Mouse (Mus musculus): ENCODE results near the gene Ccdc88c. TPM values are rescaled to one million over a fixed set of nuclear protein-coding genes. Genes with fewer than 3 reads are reported as not detected.
A peak's percentile ranks its signal among the peaks of the same experiment; 100 is the strongest.

Gene Ccdc88c
- total RNA-seq, 2 experiments from 2014 or later, result 21.9 to 25.5 TPM

DNA sequence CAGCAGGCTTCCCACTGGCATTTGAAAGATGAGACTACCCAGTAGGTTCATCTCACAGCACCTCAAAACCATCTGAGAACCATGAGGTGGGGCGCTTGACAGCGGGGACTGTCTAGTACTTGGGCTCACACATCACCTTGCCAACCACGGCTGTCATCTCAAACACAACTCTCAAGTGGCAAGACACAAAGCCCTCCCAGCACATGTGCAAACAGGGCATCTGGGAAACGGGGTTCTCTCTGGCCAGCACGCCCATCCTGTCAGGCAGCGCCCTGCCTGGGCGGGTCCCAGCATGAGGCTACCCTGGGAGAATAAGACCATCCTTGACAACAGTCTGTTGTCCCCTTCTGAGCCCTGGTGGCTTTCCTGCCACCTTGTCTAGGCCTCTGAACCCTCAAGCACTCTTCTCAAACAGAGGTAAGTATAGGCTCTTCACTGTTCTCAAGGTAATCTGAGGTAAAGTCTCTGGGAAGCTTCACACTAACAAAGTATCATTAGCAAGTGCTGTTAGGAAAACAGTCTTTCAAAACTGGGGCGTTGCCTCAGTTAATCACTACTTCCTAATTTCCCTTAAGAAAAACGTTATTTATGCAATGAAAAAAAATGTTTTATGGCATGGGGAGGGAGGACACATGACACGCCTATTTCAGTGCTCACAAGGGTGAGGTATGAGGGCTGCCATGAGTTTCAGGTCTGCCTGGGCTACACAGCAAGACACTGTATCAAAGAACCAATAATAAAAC, 43.6 kb downstream of the Ccdc88c start:
- intact Hi-C loops (cut with DNase I), result no loop called here
- no peak for DNase-seq (ENCODE audit: low spot score in 2 of 2)

GRCm38 (mm10) chr12:100983565-100983964, 45.3 kb downstream of the Ccdc88c start:
- intact Hi-C loops (cut with DNase I), result no loop called here

DNA sequence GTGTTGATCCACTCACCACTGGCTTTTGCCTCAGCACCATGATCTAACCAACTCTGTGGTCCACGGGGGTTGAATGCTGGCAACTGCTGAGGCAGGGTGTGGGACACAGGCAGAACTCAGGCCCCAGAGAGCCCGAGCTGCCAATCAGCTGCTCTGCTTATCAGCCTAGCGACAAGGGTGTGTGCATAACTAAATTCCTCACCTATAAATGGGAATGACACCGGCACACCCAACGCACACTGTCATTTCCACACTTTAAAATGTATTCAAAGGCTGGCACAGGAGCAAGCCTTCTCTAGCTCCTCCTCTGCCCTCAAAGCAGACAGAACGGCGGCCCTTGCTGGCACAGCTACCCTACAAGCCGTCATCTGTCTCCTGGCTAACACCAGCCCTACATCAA, 46.6 kb downstream of the Ccdc88c start:
- no peak for DNase-seq (ENCODE audit: low spot score in 2 of 2)
- intact Hi-C loops (cut with DNase I), result no loop called here

More at GRCm38 (mm10) chr12:100983565-100983964, 45.3 kb downstream of the Ccdc88c start:
- DNase-seq (ENCODE audit: low spot score in 2 of 2), result peak in 1 of 2 experiments; percentile 38

DNA sequence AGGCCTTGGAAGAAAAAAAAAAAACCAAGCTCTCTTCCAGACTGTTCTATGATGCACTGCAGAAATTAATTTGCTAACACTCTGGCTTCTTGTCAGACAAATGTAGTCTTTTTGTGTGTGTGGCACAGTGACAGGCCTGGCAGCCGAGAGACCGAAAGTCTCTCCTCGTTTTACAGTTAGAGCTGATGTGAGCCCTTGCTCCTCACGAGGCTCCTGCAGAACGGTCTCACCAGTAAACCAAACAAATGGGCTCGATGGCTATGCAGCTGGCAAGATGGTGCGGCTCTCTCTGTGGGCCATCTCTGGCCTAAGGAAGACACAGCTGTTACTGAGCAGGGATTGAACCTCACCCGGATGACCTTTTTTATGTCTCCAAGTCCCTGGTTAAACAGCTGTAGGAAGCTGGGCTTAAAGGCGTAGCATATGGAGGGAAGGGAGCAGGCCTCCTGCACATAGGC, 48.3 kb downstream of the Ccdc88c start:
- peak in 1 of 2 experiments; percentile 62 for DNase-seq (ENCODE audit: low spot score in 2 of 2)
- intact Hi-C loops (cut with DNase I), result no loop called here

- DNase-seq (ENCODE audit: low spot score in 2 of 2), result peak in 1 of 2 experiments; percentile 62
- intact Hi-C loops (cut with DNase I), result no loop called here
These were observed 49.2 kb downstream of the Ccdc88c start for GRCm38 (mm10) chr12:100979616-100980015.

GRCm38 (mm10) chr12:100977958-100978725, 50.7 kb downstream of the Ccdc88c start:
- no peak for DNase-seq (ENCODE audit: low spot score in 2 of 2)
- intact Hi-C loops (cut with DNase I), result no loop called here

DNA sequence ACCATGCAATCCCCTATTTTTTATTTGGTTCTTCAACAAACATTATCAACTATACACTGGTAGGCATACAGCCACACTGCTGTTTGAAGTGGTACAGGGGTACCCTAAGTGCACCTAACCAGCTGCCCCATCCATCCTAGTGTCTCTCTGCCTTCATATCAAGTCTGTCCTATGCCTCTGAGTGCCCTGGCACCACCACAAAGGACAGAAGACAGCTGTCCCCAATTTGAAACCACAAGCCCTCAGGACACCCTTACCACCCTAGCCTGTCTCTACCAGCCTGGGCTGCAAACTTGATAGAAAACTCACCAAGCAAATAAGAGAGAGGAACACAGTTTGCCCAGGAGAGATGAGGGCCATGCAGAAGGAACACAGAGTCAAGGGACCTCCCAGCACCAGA, 51.3 kb downstream of the Ccdc88c start:
- intact Hi-C loops (cut with DNase I), result no loop called here
- DNase-seq (ENCODE audit: low spot score in 2 of 2), result no peak

DNA sequence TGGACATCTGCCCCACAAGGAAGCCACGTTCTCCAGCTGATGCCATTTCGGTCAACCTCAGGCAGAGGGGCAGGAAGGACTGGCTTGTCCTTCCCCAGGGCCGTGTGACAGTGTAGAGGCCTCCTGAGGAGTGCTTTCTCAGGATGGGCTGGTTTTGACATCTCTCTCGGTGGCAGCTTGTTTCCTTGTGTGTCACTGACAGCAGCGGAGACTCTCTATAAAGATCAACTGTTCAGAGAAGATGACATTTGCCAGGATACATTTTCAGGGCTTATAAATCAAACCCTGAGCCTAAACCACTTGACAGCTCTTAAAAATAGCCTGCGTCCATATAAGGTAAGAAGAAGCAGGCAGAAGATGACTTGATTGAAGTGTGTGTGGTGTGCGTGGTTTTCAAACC, 59.0 kb downstream of the Ccdc88c start:
- intact Hi-C loops (cut with DNase I), result no loop called here
- no peak for DNase-seq (ENCODE audit: low spot score in 2 of 2)

- intact Hi-C loops (cut with DNase I), result no loop called here
- no peak for DNase-seq (ENCODE audit: low spot score in 2 of 2)
These were observed 61.5 kb downstream of the Ccdc88c start for GRCm38 (mm10) chr12:100967383-100967782.

DNA sequence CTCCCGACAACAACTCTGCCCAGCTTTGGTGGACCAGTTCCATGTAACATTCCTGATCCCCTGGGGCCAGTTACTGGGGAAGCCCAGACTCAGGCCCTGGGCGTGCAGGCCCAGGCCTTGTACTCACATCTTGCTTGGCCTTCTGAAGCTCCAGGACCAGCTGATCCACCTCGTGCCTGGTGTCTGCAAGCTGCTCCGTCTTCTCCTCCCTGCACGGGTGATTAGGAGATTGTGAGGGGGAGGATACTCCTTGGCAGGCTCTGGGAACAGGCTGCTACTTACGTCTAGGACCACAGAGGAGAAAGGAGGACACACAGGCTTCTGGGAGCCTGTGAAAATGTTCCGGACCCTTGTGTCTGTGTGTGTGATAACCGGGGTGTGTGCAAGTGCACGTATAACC, 62.6 kb downstream of the Ccdc88c start:
- intact Hi-C loops (cut with DNase I), result no loop called here
- peak in 1 of 2 experiments; percentile 52 for DNase-seq (ENCODE audit: low spot score in 2 of 2)

- intact Hi-C loops (cut with DNase I), result no loop called here
- peak in 1 of 2 experiments; percentile 72 for DNase-seq (ENCODE audit: low spot score in 2 of 2)
These were observed 63.6 kb downstream of the Ccdc88c start for GRCm38 (mm10) chr12:100965298-100965697.

DNA sequence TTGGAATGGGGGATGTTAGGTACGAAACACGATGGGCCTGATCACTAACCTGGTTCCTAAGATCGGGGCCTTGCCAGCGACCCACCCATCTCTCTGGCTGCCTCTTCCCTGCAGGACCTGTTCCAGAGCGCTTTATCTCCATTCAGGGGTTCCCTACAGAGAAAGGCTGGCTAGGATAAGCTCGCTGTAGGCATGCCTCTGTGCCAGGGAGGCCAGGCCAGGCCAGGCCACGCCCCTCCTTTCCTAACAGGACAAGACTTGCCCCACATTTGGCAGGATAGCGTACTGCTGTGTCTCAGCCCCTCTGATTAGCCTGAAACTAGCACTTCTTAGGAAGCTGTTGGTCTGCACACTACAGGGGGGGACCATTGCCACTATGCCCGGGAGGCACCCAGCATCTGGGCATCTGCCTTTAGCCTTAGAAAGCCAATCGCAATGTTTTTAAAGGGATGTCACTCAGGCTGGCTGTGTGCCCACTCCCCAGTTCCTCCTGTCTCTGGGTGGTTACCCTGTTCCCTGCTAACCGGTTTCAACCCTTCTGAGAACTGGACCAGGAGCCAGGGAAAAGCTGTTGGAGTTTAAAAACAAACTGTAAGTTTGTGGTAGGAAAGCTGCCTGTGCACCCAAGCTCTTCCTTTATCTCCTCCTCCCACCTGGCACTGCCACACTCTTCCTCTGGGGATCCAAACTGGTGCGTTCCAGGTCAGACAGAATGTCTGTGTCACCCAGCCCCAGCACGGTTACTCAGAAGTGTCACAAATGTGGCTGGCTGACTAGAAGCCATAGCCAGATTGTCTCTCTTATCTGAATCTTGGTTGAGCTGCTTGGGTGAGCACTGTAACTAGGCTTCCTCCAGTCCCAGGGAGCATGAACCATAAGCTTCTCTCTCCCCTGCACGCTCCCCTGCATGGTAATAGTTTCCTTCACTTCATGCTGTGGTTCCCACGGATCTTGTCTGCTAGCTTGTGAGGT, 69.9 kb downstream of the Ccdc88c start:
- no peak for DNase-seq (ENCODE audit: low spot score in 2 of 2)
- intact Hi-C loops (cut with DNase I), result loop anchor here (1.0 kb wide), 1 partner anchor 70 kb away; the partner anchor contains the start of gene Ccdc88c

GRCm38 (mm10) chr12:100958006-100958405, 70.8 kb downstream of the Ccdc88c start:
- intact Hi-C loops (cut with DNase I), result loop anchor here (1.0 kb wide), 1 partner anchor 71 kb away; the partner anchor contains the start of gene Ccdc88c
- peak; percentile 61 to 63 for DNase-seq (ENCODE audit: low spot score in 2 of 2)

DNA sequence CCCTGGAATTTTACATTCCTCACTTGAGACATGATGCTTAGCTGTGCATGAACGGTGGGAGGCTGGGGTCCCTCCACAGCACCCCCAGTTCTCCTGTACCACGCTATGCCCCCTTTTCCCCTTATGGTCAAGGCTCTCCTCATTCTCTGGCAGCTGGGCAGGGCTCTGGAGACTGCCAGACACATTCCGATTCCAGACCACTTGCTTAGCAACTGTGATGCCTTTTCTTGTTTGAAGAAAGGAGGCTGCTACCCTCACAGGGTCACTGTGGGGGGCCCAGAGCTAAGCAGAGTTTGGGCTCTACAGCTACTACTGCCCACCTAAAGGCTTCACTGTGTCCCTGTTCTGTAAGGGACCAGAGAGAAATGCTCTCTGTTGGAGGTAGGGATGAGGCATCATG, 71.6 kb downstream of the Ccdc88c start:
- DNase-seq (ENCODE audit: low spot score in 2 of 2), result no peak
- intact Hi-C loops (cut with DNase I), result no loop called here

DNA sequence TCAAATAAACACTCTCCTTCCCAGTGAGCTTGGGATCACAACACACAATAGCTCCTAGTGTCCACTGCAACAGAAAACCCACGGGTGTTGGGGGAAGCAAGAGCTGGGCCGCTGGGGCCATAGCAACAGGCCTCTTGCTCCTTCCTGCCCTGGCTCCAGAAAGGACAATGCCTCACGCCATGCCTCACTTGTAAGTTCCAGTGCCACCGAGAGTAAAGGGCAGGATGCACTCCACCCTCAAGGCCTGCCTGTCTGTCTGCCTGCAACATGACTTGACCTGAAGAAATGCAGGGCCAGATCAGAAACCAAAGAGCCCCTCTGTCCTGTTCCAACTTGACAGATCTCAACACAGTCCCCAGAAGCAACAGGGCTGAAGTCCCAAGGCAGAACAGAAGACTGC, 72.0 kb downstream of the Ccdc88c start:
- no peak for DNase-seq (ENCODE audit: low spot score in 2 of 2)
- intact Hi-C loops (cut with DNase I), result no loop called here

DNA sequence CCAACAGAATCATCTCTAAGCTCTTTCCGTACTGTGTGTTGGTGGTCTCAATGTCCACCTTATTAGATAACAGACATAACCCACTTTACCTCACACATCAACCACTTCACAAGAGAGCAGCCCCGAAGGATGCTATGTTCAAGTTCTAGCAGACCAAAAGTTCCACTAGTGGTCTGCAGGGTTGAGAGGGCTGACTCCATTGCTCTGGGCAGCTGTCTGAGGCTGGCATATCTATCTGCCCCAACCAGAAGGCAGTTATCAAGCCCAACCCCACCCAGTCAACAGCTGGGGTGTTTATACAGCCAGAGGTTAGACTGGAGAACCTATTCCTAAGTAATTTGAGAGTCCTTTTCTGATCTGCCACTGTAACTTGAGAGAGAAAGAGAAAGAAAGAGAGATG, 72.8 kb downstream of the Ccdc88c start:
- no peak for DNase-seq (ENCODE audit: low spot score in 2 of 2)
- intact Hi-C loops (cut with DNase I), result no loop called here

GRCm38 (mm10) chr12:100953926-100954325, 74.9 kb downstream of the Ccdc88c start:
- DNase-seq (ENCODE audit: low spot score in 2 of 2), result no peak
- intact Hi-C loops (cut with DNase I), result no loop called here

DNA sequence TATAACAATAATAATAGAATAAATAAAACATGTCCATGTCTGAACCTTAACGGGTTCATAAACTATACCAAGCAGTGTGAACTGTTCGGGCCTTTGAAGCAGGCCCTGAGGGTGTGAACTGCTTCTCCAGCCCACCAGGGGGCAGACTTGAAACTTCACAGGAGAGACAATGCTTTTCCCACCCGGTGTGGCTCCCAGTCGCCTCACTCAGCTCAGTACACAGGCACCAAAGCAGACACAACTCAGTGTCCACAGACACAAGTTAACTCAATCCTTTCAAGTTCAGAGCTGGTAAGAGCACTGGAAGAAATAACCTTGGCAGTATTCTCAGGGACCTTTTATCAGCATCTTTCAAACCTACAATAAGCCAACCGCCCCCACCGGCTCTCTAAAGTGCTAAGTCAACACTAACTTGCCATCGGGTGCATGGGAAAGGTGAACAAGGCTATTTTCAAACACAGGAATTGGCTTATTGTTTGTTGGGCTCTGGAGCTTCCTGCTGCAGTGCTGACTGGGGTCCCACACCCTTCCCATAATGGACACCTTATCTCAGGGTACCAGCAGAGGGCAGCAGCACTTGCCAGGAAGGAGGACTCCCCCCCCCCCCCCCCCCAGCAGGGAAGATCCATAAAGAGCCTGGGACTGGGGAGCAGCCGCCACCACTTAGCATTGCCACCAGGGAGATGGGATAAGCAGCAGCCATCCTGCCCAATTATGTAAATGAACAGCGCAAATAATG, 76.5 kb downstream of the Ccdc88c start:
- intact Hi-C loops (cut with DNase I), result loop anchor here (1.0 kb wide), 1 partner anchor 77 kb away; the partner anchor contains the start of gene Ccdc88c
- DNase-seq (ENCODE audit: low spot score in 2 of 2), result peak; percentile 78 to 82

DNA sequence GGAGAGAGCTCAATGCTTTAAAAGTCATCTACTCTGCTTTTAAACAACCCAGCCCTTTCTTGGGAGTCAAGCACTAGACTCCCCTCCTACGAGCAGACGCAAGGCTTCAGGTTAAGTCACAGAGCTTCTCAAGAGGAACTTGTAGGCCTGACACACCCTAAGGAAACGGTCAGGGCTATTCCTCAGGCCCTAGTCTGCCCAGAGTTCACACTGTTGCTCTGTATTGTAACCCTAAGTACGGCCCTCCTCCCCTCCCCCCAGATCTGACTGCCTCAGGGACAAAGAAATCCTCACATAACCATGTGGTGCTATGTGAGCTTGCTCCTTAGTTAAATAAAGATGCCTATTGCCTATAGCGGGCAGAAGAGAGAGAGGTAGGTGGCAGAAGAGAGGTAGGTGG, 79.7 kb downstream of the Ccdc88c start:
- intact Hi-C loops (cut with DNase I), result no loop called here
- no peak for DNase-seq (ENCODE audit: low spot score in 2 of 2)
